11 mouse cellular contexts compared by ENCODE assay signal in genomic region chr19:5988027-5988814, GRCm38 (mm10). TPM values are rescaled to one million over a fixed set of nuclear protein-coding genes. Genes with fewer than 3 reads are reported as not detected.
A peak's percentile ranks its signal among the peaks of the same experiment; 100 is the strongest.
DNase-seq lines count a peak whose midpoint lies in the region; ATAC-seq and TF ChIP-seq lines count a peak whose summit lies in the region.
"Had no signal": no experiment of that assay in that cellular context is flagged by ENCODE, and none has a peak within 500 bp of the region (broad histone marks: within the 10 kb centered on the region; RNA-seq: fewer than 3 reads in every experiment).

No protein-coding gene starts in this region.

- intact Hi-C loops in left cerebral cortex, postnatal 4 days (cut with DNase I) = no loop called here

- H3K9ac ChIP-seq in forebrain, embryonic 16.5 days (replicated peaks; ENCODE audit: low read depth, low read length) = no peak overlapping the region; the same call in 1 of the 2 replicates
- H3K9ac ChIP-seq in lung, postnatal 0 days (replicated peaks; ENCODE audit: low read depth) = no peak overlapping the region
- 0 out of 2 replicates have a peak overlapping the region, but pooled peaks have one; percentile 34 for H3K9ac ChIP-seq in intestine, embryonic 15.5 days
- no peak overlapping the region for H3K9ac ChIP-seq in neural tube, embryonic 15.5 days (replicated peaks)

- H3K27ac ChIP-seq in forebrain, embryonic 10.5 days = peak overlapping the region; percentile 85
- no peak overlapping the region for H3K27ac ChIP-seq in forebrain, embryonic 16.5 days (ENCODE audit: low read length)
- H3K27ac ChIP-seq in lung, postnatal 0 days (ENCODE audit: low read length) = no peak overlapping the region
- peak overlapping the region; percentile 54; the same call in 1 of the 2 replicates for H3K27ac ChIP-seq in intestine, embryonic 15.5 days
- no peak overlapping the region for H3K27ac ChIP-seq in neural tube, embryonic 15.5 days (replicated peaks)

- TF ChIP-seq CTCF in lung, postnatal 0 days (IDR thresholded peaks at IDR 0.05) = no peak

- WGBS in forebrain, embryonic 10.5 days = 68% methylated on average over 5 of the region's 5 CpGs
- 68% methylated on average over 5 of the region's 5 CpGs for WGBS in forebrain, embryonic 16.5 days
- 42% methylated on average over 5 of the region's 5 CpGs for WGBS in lung, postnatal 0 days
- 44% methylated on average over 5 of the region's 5 CpGs for WGBS in intestine, embryonic 15.5 days
- WGBS in neural tube, embryonic 15.5 days = 74% methylated on average over 5 of the region's 5 CpGs

- no peak for TF ChIP-seq EP300 in lung, postnatal 0 days (IDR thresholded peaks at IDR 0.05)

- no peak overlapping the region for H3K4me3 ChIP-seq in forebrain, embryonic 10.5 days
- no peak overlapping the region for H3K4me3 ChIP-seq in forebrain, embryonic 16.5 days (replicated peaks; ENCODE audit: low read length)
- no peak overlapping the region for H3K4me3 ChIP-seq in lung, postnatal 0 days (ENCODE audit: low read depth, low read length)
- no peak overlapping the region for H3K4me3 ChIP-seq in intestine, embryonic 15.5 days (replicated peaks)
- H3K4me3 ChIP-seq in neural tube, embryonic 15.5 days (replicated peaks) = no peak overlapping the region

- H3K4me2 ChIP-seq in forebrain, embryonic 16.5 days (ENCODE audit: low read length) = no peak overlapping the region
- no peak overlapping the region for H3K4me2 ChIP-seq in lung, postnatal 0 days (replicated peaks; ENCODE audit: low read depth, low read length)
- 0 out of 2 replicates have a peak overlapping the region, but pooled peaks have one; percentile 46 for H3K4me2 ChIP-seq in intestine, embryonic 15.5 days (replicated peaks)
- 0 out of 2 replicates have a peak overlapping the region, but pooled peaks have one; percentile 44 for H3K4me2 ChIP-seq in neural tube, embryonic 15.5 days

- H3K9me3 ChIP-seq in forebrain, embryonic 10.5 days = no peaks in the 10 kb centered on the region
- H3K9me3 ChIP-seq in forebrain, embryonic 16.5 days (ENCODE audit: control insufficient read depth, low read length) = no peaks in the 10 kb centered on the region
- H3K9me3 ChIP-seq in lung, postnatal 0 days (ENCODE audit: low read length) = no peaks in the 10 kb centered on the region
- no peaks in the 10 kb centered on the region for H3K9me3 ChIP-seq in intestine, embryonic 15.5 days
- no peaks in the 10 kb centered on the region for H3K9me3 ChIP-seq in neural tube, embryonic 15.5 days (replicated peaks)

- H3K4me1 ChIP-seq in forebrain, embryonic 10.5 days = peaks cover 26% of the 10 kb centered on the region
- H3K4me1 ChIP-seq in forebrain, embryonic 16.5 days (replicated peaks; ENCODE audit: control insufficient read depth, insufficient read depth, low read length) = peaks cover 8% of the 10 kb centered on the region
- H3K4me1 ChIP-seq in lung, postnatal 0 days (ENCODE audit: insufficient read depth, low read depth, low read length) = no peaks in the 10 kb centered on the region; the same call in 1 of the 2 replicates
- H3K4me1 ChIP-seq in intestine, embryonic 15.5 days (replicated peaks) = peaks cover 23% of the 10 kb centered on the region
- peaks cover 16% of the 10 kb centered on the region for H3K4me1 ChIP-seq in neural tube, embryonic 15.5 days

- DNase-seq in forebrain, embryonic 10.5 days (ENCODE audit: extremely low spot score, low spot score) = no peak
- no peak for DNase-seq in lung, postnatal 0 days (ENCODE audit: low spot score)
- no peak for DNase-seq in lung, postnatal 36 days
- no peak for DNase-seq in layer of hippocampus, postnatal 10 days (ENCODE audit: low spot score in 2 of 2)
- no peak for DNase-seq in left cerebral cortex, postnatal 4 days

- no peaks in the 10 kb centered on the region for H3K36me3 ChIP-seq in forebrain, embryonic 10.5 days (replicated peaks)
- no peaks in the 10 kb centered on the region for H3K36me3 ChIP-seq in forebrain, embryonic 16.5 days (ENCODE audit: control insufficient read depth, insufficient read depth)
- H3K36me3 ChIP-seq in lung, postnatal 0 days (ENCODE audit: insufficient read depth, low read length) = peaks cover 9% of the 10 kb centered on the region; the same call in 1 of the 2 replicates
- H3K36me3 ChIP-seq in intestine, embryonic 15.5 days = no peaks in the 10 kb centered on the region
- no peaks in the 10 kb centered on the region for H3K36me3 ChIP-seq in neural tube, embryonic 15.5 days

- H3K27me3 ChIP-seq in forebrain, embryonic 10.5 days (ENCODE audit: poor library complexity, severe bottlenecking) = no peaks in the 10 kb centered on the region
- no peaks in the 10 kb centered on the region for H3K27me3 ChIP-seq in forebrain, embryonic 16.5 days (replicated peaks; ENCODE audit: control insufficient read depth, insufficient read depth, low read length)
- no peaks in the 10 kb centered on the region for H3K27me3 ChIP-seq in lung, postnatal 0 days (replicated peaks; ENCODE audit: insufficient read depth, low read length)
- no peaks in the 10 kb centered on the region for H3K27me3 ChIP-seq in intestine, embryonic 15.5 days (replicated peaks)
- no peaks in the 10 kb centered on the region for H3K27me3 ChIP-seq in neural tube, embryonic 15.5 days (replicated peaks)

- ATAC-seq in forebrain, embryonic 16.5 days = no peak
- ATAC-seq in lung, postnatal 0 days = peak; percentile 8; the same call in 1 of the 2 replicates
- ATAC-seq in intestine, embryonic 15.5 days = no peak
- no peak for ATAC-seq in neural tube, embryonic 15.5 days (ENCODE audit: low FRiP score)

RNA-seq across cellular contexts. Expression of gene Slc22a20, which starts 2.3 kb away (rescaled TPM):
- polyA plus RNA-seq in forebrain, embryonic 10.5 days (2016; fragmentation: Nextera tagmentation; extraction: Ambion mirVana) = not detected in 2 replicates
- polyA plus RNA-seq in forebrain, embryonic 16.5 days (2015; fragmentation: Nextera tagmentation; extraction: Ambion mirVana) = not detected in 2 replicates
- not detected in 2 replicates for polyA plus RNA-seq in lung, postnatal 0 days (2015; fragmentation: Nextera tagmentation; extraction: Ambion mirVana)
- not detected in 2 replicates for polyA plus RNA-seq in intestine, embryonic 15.5 days (2015; fragmentation: Nextera tagmentation; extraction: Ambion mirVana)
- polyA plus RNA-seq in neural tube, embryonic 15.5 days (2015; fragmentation: Nextera tagmentation; extraction: Ambion mirVana) = not detected in 2 replicates
- not detected for total RNA-seq in layer of hippocampus, postnatal 10 days (2021)
- not detected for total RNA-seq in left cerebral cortex, postnatal 4 days (2021)
- total RNA-seq: adrenal gland, adult 8-10 months had no signal
- polyA plus RNA-seq: embryonic facial prominence, embryonic 11.5 days; lung, adult 2 months had no signal

RNA-seq across cellular contexts. Expression of gene Pola2, which starts 24.2 kb away (rescaled TPM):
- 122 and 126 TPM in 2 replicates for polyA plus RNA-seq in forebrain, embryonic 10.5 days (2016; fragmentation: Nextera tagmentation; extraction: Ambion mirVana)
- polyA plus RNA-seq in forebrain, embryonic 16.5 days (2015; fragmentation: Nextera tagmentation; extraction: Ambion mirVana) = 31.9 and 34.2 TPM in 2 replicates
- 16.6 and 20.7 TPM in 2 replicates for polyA plus RNA-seq in lung, postnatal 0 days (2015; fragmentation: Nextera tagmentation; extraction: Ambion mirVana)
- 64.0 and 65.8 TPM in 2 replicates for polyA plus RNA-seq in intestine, embryonic 15.5 days (2015; fragmentation: Nextera tagmentation; extraction: Ambion mirVana)
- 19.9 and 34.3 TPM in 2 replicates for polyA plus RNA-seq in neural tube, embryonic 15.5 days (2015; fragmentation: Nextera tagmentation; extraction: Ambion mirVana)
- total RNA-seq in layer of hippocampus, postnatal 10 days (2021) = 10 to 100 TPM in 1 of 2 experiments, 1 to 10 TPM in 1; 10.0 to 10.1 TPM
- 10 to 100 TPM; 14.3 to 16.4 TPM for total RNA-seq in left cerebral cortex, postnatal 4 days (2021)

RNA-seq across cellular contexts. Expression of gene Capn1, which starts 27.5 kb away (rescaled TPM):
- 2.5 and 3.0 TPM in 2 replicates for polyA plus RNA-seq in forebrain, embryonic 10.5 days (2016; fragmentation: Nextera tagmentation; extraction: Ambion mirVana)
- 1.3 and 2.2 TPM in 2 replicates for polyA plus RNA-seq in forebrain, embryonic 16.5 days (2015; fragmentation: Nextera tagmentation; extraction: Ambion mirVana)
- polyA plus RNA-seq in lung, postnatal 0 days (2015; fragmentation: Nextera tagmentation; extraction: Ambion mirVana) = 11.9 and 14.3 TPM in 2 replicates
- polyA plus RNA-seq in intestine, embryonic 15.5 days (2015; fragmentation: Nextera tagmentation; extraction: Ambion mirVana) = 10.3 and 10.4 TPM in 2 replicates
- 6.4 and 12.3 TPM in 2 replicates for polyA plus RNA-seq in neural tube, embryonic 15.5 days (2015; fragmentation: Nextera tagmentation; extraction: Ambion mirVana)
- total RNA-seq in layer of hippocampus, postnatal 10 days (2021) = 10 to 100 TPM; 17.7 to 19.1 TPM
- total RNA-seq in left cerebral cortex, postnatal 4 days (2021) = 10 to 100 TPM; 12.1 to 14.2 TPM

RNA-seq across cellular contexts. Expression of gene Syvn1, which starts 58.2 kb away (rescaled TPM):
- 30.8 and 32.2 TPM in 2 replicates for polyA plus RNA-seq in forebrain, embryonic 10.5 days (2016; fragmentation: Nextera tagmentation; extraction: Ambion mirVana)
- 22.6 and 30.3 TPM in 2 replicates for polyA plus RNA-seq in forebrain, embryonic 16.5 days (2015; fragmentation: Nextera tagmentation; extraction: Ambion mirVana)
- polyA plus RNA-seq in lung, postnatal 0 days (2015; fragmentation: Nextera tagmentation; extraction: Ambion mirVana) = 16.3 and 18.7 TPM in 2 replicates
- 24.2 and 27.4 TPM in 2 replicates for polyA plus RNA-seq in intestine, embryonic 15.5 days (2015; fragmentation: Nextera tagmentation; extraction: Ambion mirVana)
- 31.4 and 34.3 TPM in 2 replicates for polyA plus RNA-seq in neural tube, embryonic 15.5 days (2015; fragmentation: Nextera tagmentation; extraction: Ambion mirVana)
- 10 to 100 TPM; 40.6 to 41.2 TPM for total RNA-seq in layer of hippocampus, postnatal 10 days (2021)
- total RNA-seq in left cerebral cortex, postnatal 4 days (2021) = 10 to 100 TPM; 38.6 to 39.4 TPM

Comparison
In these comparisons a context has a peak if more than half of its experiments do, and no peak if none do; other contexts are left out.
1. H3K27ac ChIP-seq: peak in forebrain, embryonic 10.5 days (single experiment) and intestine, embryonic 15.5 days (single experiment); none in forebrain, embryonic 16.5 days (single experiment), lung, postnatal 0 days (single experiment) and neural tube, embryonic 15.5 days (single experiment).
2. H3K4me2 ChIP-seq: peak in intestine, embryonic 15.5 days (single experiment) and neural tube, embryonic 15.5 days (single experiment); none in forebrain, embryonic 16.5 days (single experiment) and lung, postnatal 0 days (single experiment).